Mouse (Mus musculus): ENCODE data around the gene Tubg1.
"Not testable (repeated sequence)": the region's sequence is repeated elsewhere in the genome, so short reads cannot be mapped to it uniquely, and the experiment has no call there.

Tubg1 gene

GRCm38 (mm10) chr11:101098231-101098630 lies 21.5 kb upstream of the Tubg1 start:
- CTCF ChIA-PET, result no interaction called here

GRCm38 (mm10) chr11:101103011-101103410 lies 16.7 kb upstream of the Tubg1 start:
- CTCF ChIA-PET, result no interaction called here

- CTCF ChIA-PET, result interaction anchor here (1.3 kb wide), 1 partner anchor 12 kb away, joined by 3 read pairs; no protein-coding TSS in a partner anchor
Measured at GRCm38 (mm10) chr11:101109351-101109750, 10.4 kb upstream of the Tubg1 start.

GRCm38 (mm10) chr11:101110708-101111107 lies 9.0 kb upstream of the Tubg1 start:
- CTCF ChIA-PET, result interaction anchor here (1.3 kb wide), 1 partner anchor 14 kb away, joined by 3 read pairs; no protein-coding TSS in a partner anchor

- CTCF ChIA-PET, result no interaction called here
Measured at GRCm38 (mm10) chr11:101111178-101111577, 8.6 kb upstream of the Tubg1 start.

GRCm38 (mm10) chr11:101112186-101112585 lies 7.6 kb upstream of the Tubg1 start:
- CTCF ChIA-PET, result no interaction called here

- CTCF ChIA-PET, result no interaction called here
Measured at GRCm38 (mm10) chr11:101115564-101115963, 4.2 kb upstream of the Tubg1 start.

GRCm38 (mm10) chr11:101118105-101118504 lies 1.6 kb upstream of the Tubg1 start:
- CTCF ChIA-PET, result interaction anchor here (0.6 to 1.1 kb wide), 2 partner anchors 23 to 81 kb away, joined by 3 to 4 read pairs; partner anchors contain the start of gene Psmc3ip

GRCm38 (mm10) chr11:101119131-101119760 lies 492 bp upstream of the Tubg1 start:
- CTCF ChIA-PET, result interaction anchor here (0.6 to 0.7 kb wide), 2 partner anchors 55 to 176 kb away, joined by 3 to 12 read pairs; no protein-coding TSS in a partner anchor

GRCm38 (mm10) chr11:101120545-101121188 lies 929 bp downstream of the Tubg1 start:
- CTCF ChIA-PET, result interaction anchor here (0.7 kb wide), 1 partner anchor 30 kb away, joined by 4 read pairs; no protein-coding TSS in a partner anchor

GRCm38 (mm10) chr11:101124494-101124893 lies 4.8 kb downstream of the Tubg1 start:
- CTCF ChIA-PET, result not testable (repeated sequence)

GRCm38 (mm10) chr11:101125008-101125407 lies 5.3 kb downstream of the Tubg1 start:
- CTCF ChIA-PET, result not testable (repeated sequence)

GRCm38 (mm10) chr11:101127075-101127474 lies 7.3 kb downstream of the Tubg1 start:
- CTCF ChIA-PET, result interaction anchor here (0.6 kb wide), 1 partner anchor 28 kb away, joined by 21 read pairs; no protein-coding TSS in a partner anchor

- CTCF ChIA-PET, result interaction anchor here (0.7 kb wide), 1 partner anchor 9 kb away, joined by 6 read pairs; the partner anchor contains the start of genes Retreg3 and Tubg1
Measured at GRCm38 (mm10) chr11:101128996-101129577, 9.3 kb downstream of the Tubg1 start.

GRCm38 (mm10) chr11:101130056-101130756 lies 10.5 kb downstream of the Tubg1 start:
- CTCF ChIA-PET, result no interaction called here

- CTCF ChIA-PET, result interaction anchor here (0.7 kb wide), 1 partner anchor 45 kb away, joined by 4 read pairs; no protein-coding TSS in a partner anchor
Measured at GRCm38 (mm10) chr11:101131187-101131586, 11.4 kb downstream of the Tubg1 start.

- CTCF ChIA-PET, result interaction anchor here (0.7 kb wide), 1 partner anchor 45 kb away, joined by 4 read pairs; no protein-coding TSS in a partner anchor
Measured at GRCm38 (mm10) chr11:101131701-101132100, 12.0 kb downstream of the Tubg1 start.

GRCm38 (mm10) chr11:101133037-101133436 lies 13.3 kb downstream of the Tubg1 start:
- CTCF ChIA-PET, result interaction anchor here (0.7 kb wide), 1 partner anchor 747 kb away, joined by 3 read pairs; no protein-coding TSS in a partner anchor

GRCm38 (mm10) chr11:101134217-101134865 lies 14.6 kb downstream of the Tubg1 start:
- CTCF ChIA-PET, result interaction anchor here (0.6 kb wide), 2 partner anchors 47 to 676 kb away, joined by 4 to 6 read pairs; no protein-coding TSS in a partner anchor

- CTCF ChIA-PET, result no interaction called here
Measured at GRCm38 (mm10) chr11:101137000-101137399, 17.3 kb downstream of the Tubg1 start.
